Mouse (Mus musculus) heart, postnatal 0 days (tissue): Measurements from ENCODE around the gene Cadm2. TPM values are rescaled to one million over a fixed set of nuclear protein-coding genes. Genes with fewer than 3 reads are reported as not detected.

ENCODE experiments used
- ATAC-seq: fragments of 200-750 bp; cut with Nextera tagmentation; 2 replicates; pipeline ENCODE4 v1.8.0; 2017; ENCODE audit warnings: low read depth, moderate number of reproducible peaks, moderate library complexity; ENCODE audit not compliant: insufficient read depth
- DNase-seq: peaks from one replicate; pipeline ENCODE4 v3.0.0-alpha.2; 2016; ENCODE audit warnings: low spot score
- H3K27ac ChIP-seq: fragments of 300-500 bp; sonication (generic); 2 replicates; pipeline ENCODE4 v1.5.1; 2014; ENCODE audit warnings: low read depth, mild to moderate bottlenecking
- H3K27me3 ChIP-seq: fragments of 300-500 bp; sonication (generic); 2 replicates; pipeline ENCODE4 v1.6.1; 2014; ENCODE audit warnings: low read length, mixed read lengths; ENCODE audit not compliant: control insufficient read depth, insufficient read depth
- H3K36me3 ChIP-seq: fragments of 300-500 bp; sonication (generic); replicated peaks from 2 replicates; pipeline ENCODE4 v1.6.1; 2014; ENCODE audit warnings: low read length, mixed read lengths; ENCODE audit not compliant: control insufficient read depth, insufficient read depth
- H3K4me1 ChIP-seq: fragments of 300-500 bp; sonication (generic); 2 replicates; pipeline ENCODE4 v1.6.1; 2014; ENCODE audit warnings: antibody characterized with exemption; ENCODE audit not compliant: control insufficient read depth, insufficient read depth
- H3K4me2 ChIP-seq: fragments of 300-500 bp; sonication (generic); 2 replicates; pipeline ENCODE4 v1.6.1; 2014; ENCODE audit warnings: low read depth, mild to moderate bottlenecking, low read length, moderate library complexity
- H3K4me3 ChIP-seq: fragments of 300-500 bp; sonication (generic); 2 replicates; pipeline ENCODE4 v1.5.1; 2014; ENCODE audit warnings: low read depth, low read length
- H3K9ac ChIP-seq: fragments of 300-500 bp; sonication (generic); replicated peaks from 2 replicates; pipeline ENCODE4 v1.6.1; 2014; ENCODE audit warnings: low read depth, low read length, mixed read lengths
- H3K9me3 ChIP-seq: fragments of 300-500 bp; sonication (generic); replicated peaks from 2 replicates; pipeline ENCODE4 v1.6.1; 2016; ENCODE audit warnings: low read length; ENCODE audit not compliant: control insufficient read depth
- CTCF ChIP-seq: IDR thresholded peaks from 2 replicates; pipeline ENCODE4 v1.5.1; 2016; ENCODE audit warnings: antibody characterized with exemption, control low read depth, low read depth
- EP300 ChIP-seq: IDR thresholded peaks from 2 replicates; pipeline ENCODE4 v1.6.1; 2016; ENCODE audit warnings: antibody characterized with exemption, low read depth
- WGBS: fragments of 180-500 bp; shearing (Covaris S2); extraction: QIAGEN DNeasy Blood & Tissue Kit; methylation state at CpG from one replicate; pipeline ENCODE4 v1.1.7; 2014; 5-methylcytosine and 5-hydroxymethylcytosine counted together
- polyA plus RNA-seq: library from polyadenylated mRNA; unstranded; fragments of >200 nt; fragmentation: Nextera tagmentation; extraction: Ambion mirVana; gene quantifications from 2 replicates; pipeline ENCODE4 v1.2.1, GENCODE M21; 2015
- total RNA-seq: library from RNA; depleted of rRNA; stranded (reverse); fragments of >200 nt; gene quantifications from 2 replicates; pipeline ENCODE4 v1.2.3, GENCODE M21; 2014; ENCODE audit warnings: low replicate concordance

Gene Cadm2
- total and polyA plus RNA-seq, 2 experiments from 2014 or later = 1.0 TPM; not detected in 1

DNA sequence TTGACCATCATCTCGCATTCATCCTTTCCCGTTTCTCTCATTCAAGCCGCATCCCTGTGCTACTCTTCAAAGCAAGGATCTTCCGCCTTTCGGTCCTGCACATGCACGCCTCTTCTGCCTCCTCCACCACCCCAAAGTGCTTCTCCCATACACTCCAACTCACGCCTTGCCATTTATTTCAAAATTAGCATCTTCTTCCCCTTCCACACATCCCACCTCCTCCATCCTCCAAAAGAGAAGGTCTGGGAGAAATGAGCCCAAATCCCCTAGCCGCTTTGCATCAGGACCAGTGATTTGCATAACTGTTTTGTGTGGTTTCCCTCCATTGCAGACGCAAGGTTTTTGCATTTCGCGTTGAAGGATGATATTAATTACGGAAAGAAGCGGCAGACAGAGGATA is 1.9 kb downstream of the Cadm2 start:
- no peak for TF ChIP-seq CTCF
- no peak for TF ChIP-seq EP300
- ATAC-seq = no peak
- H3K27me3 ChIP-seq = peaks cover 36% of the 10 kb centered on the region
- peaks cover 6% of the 10 kb centered on the region; the same call in 1 of the 2 replicates for H3K4me1 ChIP-seq
- H3K9ac ChIP-seq = no peak overlapping the region
- WGBS = 13% methylated on average over 13 of the region's 13 CpGs
- no peak overlapping the region for H3K4me2 ChIP-seq
- H3K27ac ChIP-seq = no peak overlapping the region
- H3K36me3 ChIP-seq = no peaks in the 10 kb centered on the region
- no peaks in the 10 kb centered on the region for H3K9me3 ChIP-seq
- H3K4me3 ChIP-seq = no peak overlapping the region
- DNase-seq = no peak

- Histone ChIP-seq H3K4me1 (peaks cover 6% of the 10 kb centered on the region; the same call in 1 of the 2 replicates), H3K4me3 (peak overlapping the region; percentile 20), H3K9me3 (no peaks in the 10 kb centered on the region), H3K36me3 (no peaks in the 10 kb centered on the region), H3K9ac (no peak overlapping the region), H3K27ac (no peak overlapping the region), H3K4me2 (peak overlapping the region; percentile 49), H3K27me3 (peaks cover 36% of the 10 kb centered on the region)
- TF ChIP-seq EP300 (no peak), CTCF (no peak)
- DNase-seq = no peak
- WGBS = 3% methylated on average over 25 of the region's 25 CpGs
- no peak for ATAC-seq
Observed at GRCm38 (mm10) chr16:67617811-67618210, 2.9 kb downstream of the Cadm2 start.

DNA sequence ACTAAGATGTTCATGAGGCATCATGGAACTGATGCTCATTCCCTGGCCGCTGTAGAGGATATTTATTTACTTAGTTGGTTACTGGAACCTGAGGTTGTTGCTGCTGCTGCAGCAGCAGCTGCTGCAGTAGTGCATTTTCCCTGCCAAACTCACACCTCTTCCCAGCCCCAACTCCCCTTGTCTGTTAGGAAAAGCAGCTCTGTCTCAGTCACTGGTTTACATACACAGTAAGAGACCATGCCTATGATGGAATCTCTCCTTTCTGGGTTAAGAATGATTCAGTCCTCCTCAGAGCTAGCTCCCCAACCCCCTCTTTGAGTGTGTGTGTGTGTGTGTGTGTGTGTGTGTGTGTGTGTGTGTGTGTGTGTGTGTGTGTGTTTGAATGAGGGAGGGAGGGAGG is 3.5 kb downstream of the Cadm2 start:
- Histone ChIP-seq H3K27me3 (peaks cover 36% of the 10 kb centered on the region), H3K36me3 (no peaks in the 10 kb centered on the region), H3K9me3 (no peaks in the 10 kb centered on the region), H3K4me2 (no peak overlapping the region), H3K9ac (no peak overlapping the region), H3K4me3 (no peak overlapping the region), H3K4me1 (peaks cover 6% of the 10 kb centered on the region; the same call in 1 of the 2 replicates), H3K27ac (no peak overlapping the region)
- TF ChIP-seq EP300 = no peak
- no peak for TF ChIP-seq CTCF
- ATAC-seq (no peak), DNase-seq (no peak)
- 14% methylated on average over 1 of the region's 1 CpGs for WGBS

DNA sequence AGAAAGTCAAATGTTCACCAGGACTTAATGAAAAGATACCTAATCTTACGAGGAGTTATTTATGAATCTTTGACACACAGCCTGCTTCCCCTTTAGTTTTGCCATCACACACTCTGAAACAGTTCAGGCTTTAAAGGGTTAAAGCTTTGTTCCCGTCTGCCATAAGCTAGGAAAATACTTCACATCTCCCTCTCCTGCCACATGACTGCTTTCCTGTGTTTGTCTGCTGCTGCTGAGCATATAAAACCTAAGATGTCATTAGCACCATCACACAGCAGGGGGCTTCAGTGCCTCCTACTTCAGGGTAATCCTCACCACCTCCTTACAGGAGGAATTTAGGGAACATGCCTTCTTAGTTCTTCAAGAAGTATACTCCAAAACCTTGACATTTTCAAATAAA is 6.8 kb downstream of the Cadm2 start:
- ATAC-seq (no peak), DNase-seq (no peak)
- Histone ChIP-seq H3K9me3 (no peaks in the 10 kb centered on the region), H3K4me3 (no peak overlapping the region), H3K27ac (no peak overlapping the region), H3K36me3 (no peaks in the 10 kb centered on the region), H3K4me2 (no peak overlapping the region), H3K4me1 (no peaks in the 10 kb centered on the region), H3K27me3 (peaks cover 19% of the 10 kb centered on the region), H3K9ac (no peak overlapping the region)
- 37% methylated on average over 2 of the region's 2 CpGs for WGBS
- no peak for TF ChIP-seq EP300
- TF ChIP-seq CTCF = peak; percentile 20; the same call in 1 of the 2 replicates

- WGBS = 44% methylated on average over 7 of the region's 7 CpGs
- Histone ChIP-seq H3K4me1 (no peaks in the 10 kb centered on the region), H3K9ac (no peak overlapping the region), H3K4me3 (no peak overlapping the region), H3K27ac (no peak overlapping the region), H3K36me3 (no peaks in the 10 kb centered on the region), H3K9me3 (no peaks in the 10 kb centered on the region), H3K27me3 (no peaks in the 10 kb centered on the region), H3K4me2 (no peak overlapping the region)
- TF ChIP-seq CTCF (no peak), EP300 (no peak)
- ATAC-seq = no peak
- DNase-seq = no peak
Observed at GRCm38 (mm10) chr16:67610904-67611681, 9.6 kb downstream of the Cadm2 start.
